Mouse (Mus musculus) midbrain, postnatal 0 days (tissue): Measurements from ENCODE around the gene Hs2st1. TPM values are rescaled to one million over a fixed set of nuclear protein-coding genes. Genes with fewer than 3 reads are reported as not detected.

ENCODE experiments used
- ATAC-seq: fragments of 200-750 bp; cut with Nextera tagmentation; 2 replicates; pipeline ENCODE4 v1.8.0; 2017; ENCODE audit warnings: moderate number of reproducible peaks, mild to moderate bottlenecking, moderate TSS enrichment, moderate library complexity; ENCODE audit not compliant: low FRiP score
- DNase-seq: peaks from one replicate; pipeline ENCODE4 v3.0.0-alpha.2; 2015; ENCODE audit warnings: low spot score
- H3K27ac ChIP-seq: fragments of 300-500 bp; sonication (generic); 2 replicates; pipeline ENCODE4 v1.5.1; 2014; ENCODE audit warnings: low read depth, mild to moderate bottlenecking, low read length, mixed read lengths
- H3K27me3 ChIP-seq: fragments of 300-500 bp; sonication (generic); 2 replicates; pipeline ENCODE4 v1.6.1; 2014; ENCODE audit warnings: low read length, control low read depth, mixed read lengths; ENCODE audit not compliant: insufficient read depth
- H3K36me3 ChIP-seq: fragments of 300-500 bp; sonication (generic); 2 replicates; pipeline ENCODE4 v1.6.1; 2014; ENCODE audit warnings: low read length, control low read depth, mixed read lengths; ENCODE audit not compliant: insufficient read depth
- H3K4me1 ChIP-seq: fragments of 300-500 bp; sonication (generic); 2 replicates; pipeline ENCODE4 v1.6.1; 2014; ENCODE audit warnings: mild to moderate bottlenecking, control low read depth, antibody characterized with exemption, low read length, mixed read lengths; ENCODE audit not compliant: insufficient read depth
- H3K4me2 ChIP-seq: fragments of 300-500 bp; sonication (generic); 2 replicates; pipeline ENCODE4 v1.6.1; 2014; ENCODE audit warnings: low read depth, mild to moderate bottlenecking, low read length, mixed read lengths; ENCODE audit not compliant: poor library complexity, severe bottlenecking
- H3K4me3 ChIP-seq: fragments of 300-500 bp; sonication (generic); 2 replicates; pipeline ENCODE4 v1.5.1; 2014; ENCODE audit warnings: low read depth, mild to moderate bottlenecking, low read length, moderate library complexity
- H3K9ac ChIP-seq: fragments of 300-500 bp; sonication (generic); replicated peaks from 2 replicates; pipeline ENCODE4 v1.6.1; 2014; ENCODE audit warnings: mild to moderate bottlenecking, low read length, moderate library complexity, mixed read lengths; ENCODE audit not compliant: poor library complexity, severe bottlenecking
- H3K9me3 ChIP-seq: fragments of 300-500 bp; sonication (generic); 2 replicates; pipeline ENCODE4 v1.6.1; 2016; ENCODE audit warnings: low read length, control low read depth
- CTCF ChIP-seq: IDR thresholded peaks from 2 replicates; pipeline ENCODE4 v1.5.1; 2016; ENCODE audit warnings: antibody characterized with exemption, mild to moderate bottlenecking
- WGBS: fragments of 180-500 bp; shearing (Covaris S2); extraction: QIAGEN DNeasy Blood & Tissue Kit; methylation state at CpG from one replicate; pipeline ENCODE4 v1.1.7; 2014; 5-methylcytosine and 5-hydroxymethylcytosine counted together
- polyA plus RNA-seq: library from polyadenylated mRNA; unstranded; fragments of >200 nt; fragmentation: Nextera tagmentation; extraction: Ambion mirVana; gene quantifications from 2 replicates; pipeline ENCODE4 v1.2.1, GENCODE M21; 2015
- total RNA-seq: library from RNA; depleted of rRNA; stranded (reverse); fragments of >200 nt; gene quantifications from 2 replicates; pipeline ENCODE4 v1.2.3, GENCODE M21; 2014

Gene Hs2st1
- total and polyA plus RNA-seq, 2 experiments from 2014 or later, result 13.4 to 48.5 TPM

- peak; percentile 59 for DNase-seq
Measured at GRCm38 (mm10) chr3:144467521-144467920, 102.5 kb downstream of the Hs2st1 start.

GRCm38 (mm10) chr3:144466108-144466678 is 103.8 kb downstream of the Hs2st1 start:
- Histone ChIP-seq H3K27ac (no peak overlapping the region), H3K4me3 (no peak overlapping the region), H3K9me3 (no peaks in the 10 kb centered on the region), H3K36me3 (peaks cover 8% of the 10 kb centered on the region; the same call in 1 of the 2 replicates), H3K4me1 (0 out of 2 replicates have a peak, but pooled peaks cover under 1% of the 10 kb centered on the region), H3K9ac (no peak overlapping the region), H3K4me2 (no peak overlapping the region), H3K27me3 (no peaks in the 10 kb centered on the region)
- DNase-seq (no peak), ATAC-seq (no peak)
- 96% methylated on average over 8 of the region's 8 CpGs for WGBS
- TF ChIP-seq CTCF, result no peak

More at GRCm38 (mm10) chr3:144467521-144467920, 102.5 kb downstream of the Hs2st1 start:
- no peaks in the 10 kb centered on the region for H3K27me3 ChIP-seq
- H3K4me3 ChIP-seq, result no peak overlapping the region
- no peak overlapping the region for H3K9ac ChIP-seq
- no peak overlapping the region for H3K4me2 ChIP-seq
- H3K27ac ChIP-seq, result no peak overlapping the region
- H3K36me3 ChIP-seq, result peaks cover 5% of the 10 kb centered on the region; the same call in 1 of the 2 replicates
- H3K4me1 ChIP-seq, result 0 out of 2 replicates have a peak, but pooled peaks cover 8% of the 10 kb centered on the region
- TF ChIP-seq CTCF, result peak; percentile 72
- no peak for ATAC-seq
- H3K9me3 ChIP-seq, result no peaks in the 10 kb centered on the region
- 68% methylated on average over 10 of the region's 10 CpGs for WGBS

GRCm38 (mm10) chr3:144462679-144463078 is 107.3 kb downstream of the Hs2st1 start:
- no peaks in the 10 kb centered on the region for H3K27me3 ChIP-seq
- no peak overlapping the region for H3K4me3 ChIP-seq
- ATAC-seq, result no peak

GRCm38 (mm10) chr3:144460183-144460788 is 109.7 kb downstream of the Hs2st1 start:
- peaks cover 8% of the 10 kb centered on the region; the same call in 1 of the 2 replicates for H3K4me1 ChIP-seq
- no peaks in the 10 kb centered on the region for H3K27me3 ChIP-seq
- H3K4me2 ChIP-seq, result no peak overlapping the region
- no peaks in the 10 kb centered on the region for H3K9me3 ChIP-seq
- no peak overlapping the region for H3K27ac ChIP-seq
- no peak for ATAC-seq
- H3K36me3 ChIP-seq, result peaks cover 8% of the 10 kb centered on the region; the same call in 1 of the 2 replicates
- peak; percentile 24 for DNase-seq
- TF ChIP-seq CTCF, result no peak
- H3K4me3 ChIP-seq, result no peak overlapping the region
- WGBS, result 65% methylated on average over 5 of the region's 5 CpGs
- no peak overlapping the region for H3K9ac ChIP-seq

More at GRCm38 (mm10) chr3:144462679-144463078, 107.3 kb downstream of the Hs2st1 start:
- 89% methylated on average over 10 of the region's 10 CpGs for WGBS
- Histone ChIP-seq H3K4me2 (no peak overlapping the region), H3K27ac (no peak overlapping the region), H3K9me3 (no peaks in the 10 kb centered on the region), H3K36me3 (peaks cover 8% of the 10 kb centered on the region; the same call in 1 of the 2 replicates), H3K4me1 (peaks cover 8% of the 10 kb centered on the region; the same call in 1 of the 2 replicates), H3K9ac (no peak overlapping the region)
- no peak for TF ChIP-seq CTCF
- no peak for DNase-seq

GRCm38 (mm10) chr3:144459285-144459697 is 110.7 kb downstream of the Hs2st1 start:
- no peak for TF ChIP-seq CTCF
- Histone ChIP-seq H3K9ac (no peak overlapping the region), H3K27ac (no peak overlapping the region), H3K4me3 (no peak overlapping the region), H3K4me2 (no peak overlapping the region; the same call in 1 of the 2 replicates), H3K4me1 (peaks cover 8% of the 10 kb centered on the region; the same call in 1 of the 2 replicates), H3K27me3 (no peaks in the 10 kb centered on the region), H3K9me3 (no peaks in the 10 kb centered on the region), H3K36me3 (peaks cover 8% of the 10 kb centered on the region; the same call in 1 of the 2 replicates)
- peak; percentile 14 for DNase-seq
- 39% methylated on average over 8 of the region's 8 CpGs for WGBS
- ATAC-seq, result no peak
